Mouse (Mus musculus): Measurements from ENCODE around the gene Zfp970.
"Not testable (repeated sequence)": the region's sequence is repeated elsewhere in the genome, so short reads cannot be mapped to it uniquely, and the experiment has no call there.

DNA sequence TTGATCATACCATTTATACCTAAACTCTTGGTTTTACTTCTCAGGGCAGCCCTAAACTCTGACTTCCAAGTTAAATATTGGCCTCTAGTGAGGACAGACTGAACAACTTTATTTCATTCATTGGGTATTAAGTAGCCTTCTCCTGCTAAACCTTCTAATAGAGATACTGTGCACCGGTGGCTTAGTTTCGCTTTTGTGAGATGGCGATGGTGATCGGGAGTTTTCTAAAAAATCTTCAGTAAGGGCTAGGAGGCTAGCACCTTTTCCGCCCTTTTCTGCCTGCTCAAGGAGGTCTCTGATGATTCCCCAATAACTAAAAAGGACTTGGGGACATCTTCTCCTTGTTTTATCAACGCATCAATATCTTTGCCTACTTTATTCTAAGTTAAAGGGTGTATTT is 59.1 kb downstream of the Zfp970 start:
- TF ChIP-seq CTCF (IDR thresholded peaks at IDR 0.05; ENCODE audit: extremely low read depth, insufficient read length, insufficient replicate concordance, low read depth, low read length); POLR2A (IDR thresholded peaks at IDR 0.05; ENCODE audit: low read depth, low read length): not testable (repeated sequence)
